Mouse (Mus musculus): ENCODE measurements around the gene Elf1. TPM values are rescaled to one million over a fixed set of nuclear protein-coding genes. Genes with fewer than 3 reads are reported as not detected.
"Not testable (repeated sequence)": the region's sequence is repeated elsewhere in the genome, so short reads cannot be mapped to it uniquely, and the experiment has no call there.

Elf1 gene
- polyA plus RNA-seq (2012; rRNA removed): 4.5 and 5.9 TPM in 2 replicates

DNA sequence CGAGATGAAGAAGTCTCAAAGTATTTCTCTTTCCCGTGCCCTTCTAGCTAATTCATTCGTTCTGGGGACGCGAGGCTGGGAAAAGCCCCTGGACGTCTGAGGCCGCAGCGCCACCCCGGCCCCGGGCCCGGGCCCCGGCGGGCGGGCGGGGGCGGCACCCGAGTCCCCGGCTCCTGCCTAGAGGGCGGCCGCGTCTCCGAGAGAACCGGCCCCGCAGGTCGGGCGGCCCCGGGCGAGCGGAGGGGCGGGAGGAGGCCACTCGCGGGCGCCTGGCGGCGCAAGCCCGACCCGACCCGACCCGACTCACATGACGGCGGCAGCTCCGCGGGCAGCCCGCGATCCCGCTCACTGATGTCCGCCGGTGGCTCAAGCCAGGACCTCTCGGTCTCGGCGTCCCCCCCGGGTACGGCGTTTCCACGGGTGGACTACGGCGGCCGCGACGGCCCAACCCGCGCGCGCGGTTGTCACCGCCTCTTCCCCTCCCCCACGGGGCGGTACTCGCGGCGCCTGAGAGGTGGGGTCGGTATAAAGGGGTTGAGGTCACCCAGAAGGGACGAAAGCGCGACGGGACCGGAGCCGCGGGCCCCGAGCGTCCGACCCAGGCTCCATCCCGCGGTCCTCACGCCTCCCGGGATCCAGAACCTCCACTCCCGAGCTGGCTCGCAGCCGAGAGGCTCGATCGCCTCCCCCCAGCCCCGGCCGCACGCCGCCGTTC is at the start of gene Elf1:
Gene Elf1 (plus strand): TSS at position 571 of the 715 bp plus-strand sequence.
- DNase-seq (ENCODE audit: extremely low spot score in 1 of 2, low spot score in 1 of 2): peak; percentile 86 to 97

DNA sequence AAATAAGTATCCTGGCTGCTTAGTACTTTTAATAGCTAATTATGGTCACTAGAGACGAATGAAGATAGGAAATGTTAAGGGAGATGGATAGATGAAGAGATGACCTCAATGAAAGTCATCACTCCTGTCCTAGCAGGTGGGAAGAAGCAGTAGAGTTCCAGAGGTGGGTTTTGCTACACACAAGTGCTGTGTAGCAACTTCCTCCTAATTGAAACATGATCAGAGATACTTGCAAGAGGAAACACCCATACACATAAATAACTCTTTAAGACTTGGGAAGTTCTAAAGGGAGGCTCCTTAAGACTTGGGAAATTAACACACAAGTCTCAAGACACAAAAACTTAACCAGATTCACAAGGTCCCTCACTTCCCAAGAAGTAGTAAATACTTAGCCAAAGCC is 46.9 kb upstream of the Elf1 start:
- DNase-seq (ENCODE audit: extremely low spot score in 1 of 2, low spot score in 1 of 2): no peak

GRCm38 (mm10) chr14:79440655-79441054 is 40.3 kb upstream of the Elf1 start:
- no peak for DNase-seq (ENCODE audit: extremely low spot score in 1 of 2, low spot score in 1 of 2)

DNA sequence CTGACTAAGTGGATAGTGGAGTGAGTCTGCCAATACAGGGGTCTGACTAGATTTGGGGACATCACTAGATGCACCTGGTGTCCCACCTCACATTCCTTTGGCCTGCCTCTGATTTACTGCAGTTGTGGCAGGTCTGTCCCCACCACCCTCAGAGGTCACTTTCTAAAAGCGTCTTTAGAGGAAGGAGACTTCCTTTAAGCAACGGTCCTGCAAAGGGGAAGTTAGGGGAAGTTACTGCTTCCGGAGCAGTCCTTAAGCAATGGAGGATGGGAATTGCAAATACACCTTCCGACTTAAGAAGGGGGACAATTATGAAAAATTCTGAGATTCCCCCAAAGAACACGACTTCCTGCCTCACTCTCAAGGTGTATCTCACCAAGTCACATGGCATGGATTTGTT is 39.6 kb upstream of the Elf1 start:
- DNase-seq (ENCODE audit: extremely low spot score in 1 of 2, low spot score in 1 of 2): no peak

GRCm38 (mm10) chr14:79444601-79445000 is 36.4 kb upstream of the Elf1 start:
- no peak for DNase-seq (ENCODE audit: extremely low spot score in 1 of 2, low spot score in 1 of 2)

- DNase-seq (ENCODE audit: extremely low spot score in 1 of 2, low spot score in 1 of 2): peak in 1 of 2 experiments; percentile 32
Observed at GRCm38 (mm10) chr14:79445055-79445620, 35.9 kb upstream of the Elf1 start.

GRCm38 (mm10) chr14:79451681-79452590 is 29.1 kb upstream of the Elf1 start, which contains the start of gene Kbtbd6:
TSS of gene Kbtbd6 (plus strand) at chr14:79451835.
- DNase-seq (ENCODE audit: extremely low spot score in 1 of 2, low spot score in 1 of 2): peak; percentile 69 to 87

- DNase-seq (ENCODE audit: extremely low spot score in 1 of 2, low spot score in 1 of 2): not testable (repeated sequence)
Observed at GRCm38 (mm10) chr14:79452591-79452934, 28.4 kb upstream of the Elf1 start.

DNA sequence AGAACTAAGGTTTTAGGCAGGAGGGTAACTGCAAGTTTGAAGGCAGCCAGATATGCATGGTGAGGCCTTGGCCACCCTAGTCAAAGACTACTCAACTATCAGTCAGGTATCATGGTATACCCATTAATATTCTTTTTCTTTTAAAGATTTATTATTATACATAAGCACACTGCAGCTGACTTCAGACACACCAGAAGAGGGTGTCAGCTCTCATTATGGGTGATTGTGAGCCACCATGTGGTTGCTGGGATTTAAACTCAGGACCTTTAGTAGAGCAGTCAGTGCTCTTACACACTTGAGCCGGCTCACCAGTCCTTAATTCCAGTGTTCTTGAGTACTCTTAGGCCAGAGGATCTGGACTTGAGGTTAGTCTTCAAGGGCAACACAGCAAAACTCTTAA is 20.6 kb upstream of the Elf1 start:
- DNase-seq (ENCODE audit: extremely low spot score in 1 of 2, low spot score in 1 of 2): no peak

DNA sequence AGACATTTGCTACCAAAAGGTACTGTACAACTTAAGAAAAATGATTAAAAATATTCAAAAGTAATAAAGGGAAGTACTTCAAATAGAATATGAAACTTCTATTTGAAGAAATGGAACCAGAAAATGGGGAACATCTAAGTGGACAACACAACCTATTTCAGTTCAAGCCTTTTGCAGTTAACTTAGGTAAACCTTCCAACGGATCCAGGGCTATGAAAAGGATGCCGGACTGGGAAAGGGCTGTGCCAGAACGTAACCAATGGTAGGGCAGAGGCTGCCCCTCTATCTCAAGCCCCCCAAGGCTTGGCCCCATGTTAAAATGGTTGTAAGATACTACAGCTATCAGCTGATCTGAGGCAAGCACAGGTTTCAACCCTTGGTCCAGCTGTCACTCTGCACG is 20.0 kb upstream of the Elf1 start:
- DNase-seq (ENCODE audit: extremely low spot score in 1 of 2, low spot score in 1 of 2): no peak

- DNase-seq (ENCODE audit: extremely low spot score in 1 of 2, low spot score in 1 of 2): no peak
Observed at GRCm38 (mm10) chr14:79465623-79466022, 15.4 kb upstream of the Elf1 start.

DNA sequence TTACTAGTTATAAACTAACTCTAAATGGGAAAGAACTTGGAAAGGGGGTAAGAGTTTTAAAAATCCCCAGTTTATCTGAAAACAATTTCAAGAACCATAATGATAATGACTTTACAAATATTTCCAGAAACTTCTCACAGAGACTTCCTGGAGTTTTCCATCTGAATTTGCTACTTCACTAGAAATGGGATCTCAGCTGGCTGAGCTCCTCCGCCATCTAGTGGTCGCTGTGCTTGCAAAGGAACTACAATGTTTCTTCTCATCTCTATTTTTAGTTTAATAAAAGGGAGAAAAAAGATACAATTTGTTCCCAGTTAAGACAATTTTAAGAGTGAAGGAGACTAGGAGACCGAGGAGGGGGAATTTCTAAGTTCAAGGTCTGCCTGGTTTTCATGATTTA is 13.4 kb upstream of the Elf1 start:
- peak in 1 of 2 experiments; percentile 81 for DNase-seq (ENCODE audit: extremely low spot score in 1 of 2, low spot score in 1 of 2)

DNA sequence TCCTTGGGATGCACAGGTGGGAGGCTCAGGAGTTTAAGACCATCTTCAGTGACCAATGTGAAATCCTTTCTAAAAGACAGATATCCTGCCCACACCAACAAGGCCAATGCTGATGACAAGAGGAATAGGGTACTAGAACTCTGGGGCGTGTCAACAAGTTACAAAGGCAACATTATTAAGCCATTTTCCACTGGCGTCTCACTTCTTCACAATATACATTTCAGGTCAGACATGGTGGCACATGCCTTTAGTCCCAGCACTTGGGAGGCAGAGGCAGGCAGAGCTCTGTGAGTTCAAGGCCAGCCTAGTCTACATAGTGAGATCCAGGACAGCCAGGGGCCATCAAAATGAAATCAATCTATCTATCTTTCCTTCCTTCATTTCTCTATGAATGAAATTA is 7.6 kb upstream of the Elf1 start:
- DNase-seq (ENCODE audit: extremely low spot score in 1 of 2, low spot score in 1 of 2): no peak

- DNase-seq (ENCODE audit: extremely low spot score in 1 of 2, low spot score in 1 of 2): peak; percentile 88 to 99
Observed at GRCm38 (mm10) chr14:79481339-79482151, 551 bp downstream of the Elf1 start, which contains the start of gene Wbp4. TSS of gene Wbp4 (minus strand) at chr14:79481520.

DNA sequence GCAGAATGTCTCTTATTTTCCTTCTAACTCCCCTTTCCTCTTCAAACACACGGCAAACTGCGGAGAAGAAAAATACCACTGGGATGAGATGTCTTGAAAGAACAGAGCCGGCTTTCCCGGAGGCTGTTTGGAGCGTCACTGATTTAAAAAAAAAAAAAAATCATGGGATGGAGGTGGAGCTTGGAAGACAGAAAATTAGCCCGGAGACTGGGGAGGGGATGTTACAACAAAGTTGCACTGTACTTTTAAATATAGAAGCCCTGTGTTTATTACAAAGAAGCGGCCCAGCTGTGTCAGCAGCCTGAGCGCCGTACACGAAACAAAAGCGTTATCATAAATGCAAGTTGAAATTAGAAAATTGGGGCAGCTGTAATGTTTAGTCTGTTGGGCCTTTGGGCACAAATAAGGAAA is 1.3 kb downstream of the Elf1 start:
- DNase-seq (ENCODE audit: extremely low spot score in 1 of 2, low spot score in 1 of 2): peak; percentile 14 to 56

DNA sequence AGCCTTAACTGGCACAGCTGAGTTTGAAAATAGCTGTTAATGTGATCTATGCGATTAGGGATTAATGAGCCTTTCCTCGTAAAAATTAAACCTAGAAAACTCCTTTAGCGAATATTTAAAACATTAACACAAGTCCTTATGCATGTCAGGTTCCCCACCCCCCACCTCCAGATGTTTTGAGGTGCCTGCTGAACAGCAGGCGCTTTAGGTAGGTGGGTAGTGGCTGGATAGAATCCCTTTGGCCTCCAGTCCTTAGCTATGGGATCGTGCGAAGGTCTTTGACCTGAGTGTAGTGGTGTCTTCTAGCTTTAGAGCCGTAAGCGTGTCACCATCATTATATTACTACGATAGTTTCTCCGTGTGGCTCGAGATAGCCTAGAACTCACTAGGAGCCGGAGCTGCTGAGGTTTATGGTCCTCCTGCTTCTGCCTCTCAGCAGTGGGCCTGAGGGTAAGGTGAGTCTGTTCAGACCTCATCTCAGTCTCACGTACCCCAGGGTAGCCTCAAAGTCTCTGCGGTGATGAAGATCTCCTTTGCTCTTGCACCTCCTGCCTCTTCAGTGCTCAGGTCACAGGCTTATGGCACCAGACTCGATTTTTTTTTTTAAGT is 1.9 kb downstream of the Elf1 start:
- DNase-seq (ENCODE audit: extremely low spot score in 1 of 2, low spot score in 1 of 2): no peak

DNA sequence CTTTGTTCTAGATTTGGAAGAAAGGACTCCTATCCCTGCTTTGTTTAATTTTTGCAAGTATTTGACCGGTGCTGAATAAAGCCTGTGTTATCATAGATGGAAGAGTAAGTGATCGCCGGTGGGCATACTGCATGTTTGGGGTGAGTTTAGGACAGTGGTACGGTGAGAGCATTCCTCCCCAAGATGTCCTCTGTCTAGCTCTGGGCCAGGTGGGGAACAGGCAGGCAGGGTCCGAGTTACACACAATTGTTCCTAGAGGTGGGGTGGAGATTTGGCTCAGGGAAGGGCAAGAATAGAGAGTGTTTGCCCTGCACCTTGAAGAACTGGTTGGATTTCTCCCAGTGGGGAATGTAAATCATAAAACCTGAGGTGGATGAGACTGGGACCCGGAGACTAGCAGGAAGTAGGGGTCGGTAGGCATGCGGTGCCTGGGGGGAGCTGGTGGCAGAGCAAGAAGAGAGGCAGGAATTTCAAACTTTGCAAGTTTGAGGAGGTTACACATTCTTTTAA is 2.7 kb downstream of the Elf1 start:
- no peak for DNase-seq (ENCODE audit: extremely low spot score in 1 of 2, low spot score in 1 of 2)

GRCm38 (mm10) chr14:79486617-79486992 is 5.6 kb downstream of the Elf1 start:
- no peak for DNase-seq (ENCODE audit: extremely low spot score in 1 of 2, low spot score in 1 of 2)

DNA sequence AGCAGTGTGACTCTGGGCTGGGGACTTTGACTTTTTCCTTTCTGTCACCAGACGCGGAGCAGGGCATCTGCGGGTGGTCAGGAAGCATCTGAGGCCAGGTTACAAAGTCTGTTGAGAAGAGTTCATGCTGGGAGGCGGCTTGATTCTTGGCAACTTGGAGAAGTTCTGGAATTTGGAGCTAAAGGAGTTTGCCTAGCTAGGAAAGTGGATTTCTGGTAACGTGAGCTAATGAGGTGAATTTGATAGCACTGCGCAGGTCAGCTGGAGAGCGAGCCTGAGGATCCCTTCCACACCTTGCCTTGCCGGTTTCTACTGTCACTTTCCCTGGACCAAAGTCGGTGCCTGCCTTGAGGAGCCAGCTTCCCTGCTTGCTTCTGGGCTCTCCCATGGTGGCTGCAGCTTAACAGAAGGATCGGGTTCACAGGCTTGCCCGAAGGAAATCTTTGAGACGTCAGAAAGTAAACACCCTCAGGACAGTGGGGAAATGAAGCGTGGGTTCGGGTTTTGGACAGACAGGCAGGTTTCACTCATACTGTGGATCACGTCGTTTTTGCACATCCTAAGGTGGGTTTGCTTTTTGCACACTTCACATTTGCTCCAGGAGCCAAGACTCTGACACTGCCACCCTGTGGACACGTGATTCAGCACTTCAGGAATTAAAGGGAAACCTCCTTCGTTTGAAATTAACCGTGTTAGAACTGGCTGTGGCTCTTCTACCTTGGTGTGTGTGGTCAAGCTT is 6.2 kb downstream of the Elf1 start:
- DNase-seq (ENCODE audit: extremely low spot score in 1 of 2, low spot score in 1 of 2): peak in 1 of 2 experiments; percentile 70

Data from frontal cortex, adult 2 months (tissue).